Mouse (Mus musculus) bone marrow macrophage, adult 2 months (primary cell): Measurements from ENCODE around the gene H3f3b.

Experiments
- CTCF ChIP-seq: IDR thresholded peaks from 2 replicates; pipeline ENCODE4 v1.5.1; 2012; ENCODE audit warnings: low read depth, mild to moderate bottlenecking, low read length, moderate library complexity
- POLR2A ChIP-seq: IDR thresholded peaks from 2 replicates; pipeline ENCODE4 v1.6.1; 2012; ENCODE audit warnings: mild to moderate bottlenecking, low read depth, low read length, borderline replicate concordance

DNA sequence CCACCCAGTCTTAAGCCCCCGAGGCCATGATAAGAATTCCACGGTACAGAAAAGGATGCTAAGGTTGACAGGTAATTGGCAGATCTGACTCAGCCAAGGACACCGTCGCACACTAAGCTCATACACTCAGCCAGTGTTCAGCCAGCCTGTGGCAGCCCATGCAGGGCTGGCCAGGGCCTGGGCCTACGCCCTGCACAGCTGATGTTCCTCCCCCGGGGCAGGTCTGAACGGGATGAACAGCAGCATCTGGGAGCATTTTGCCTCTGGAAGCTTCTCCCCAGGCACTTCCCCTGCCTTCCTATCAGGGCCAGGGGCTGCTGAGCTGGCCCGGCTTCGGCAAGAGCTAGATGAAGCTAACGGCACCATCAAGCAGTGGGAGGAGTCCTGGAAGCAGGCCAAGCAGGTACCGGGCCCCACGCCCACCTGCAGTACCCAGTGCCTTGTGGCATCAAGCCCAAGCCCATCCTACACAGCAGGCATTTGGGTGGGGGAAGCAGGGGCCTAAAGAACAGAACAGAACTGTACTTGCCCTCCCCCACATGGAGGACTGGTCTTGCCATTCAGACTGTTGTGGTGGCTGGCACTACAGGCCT is 30.4 kb upstream of the H3f3b start:
- TF ChIP-seq CTCF, result no peak
- TF ChIP-seq POLR2A, result no peak
